20 mouse cellular contexts compared by ENCODE assay signal in genomic region chr17:64782307-64782706, GRCm38 (mm10). TPM values are rescaled to one million over a fixed set of nuclear protein-coding genes. Genes with fewer than 3 reads are reported as not detected.
DNase-seq lines count a peak whose midpoint lies in the region; ATAC-seq and TF ChIP-seq lines count a peak whose summit lies in the region.
"Had no signal": no experiment of that assay in that cellular context is flagged by ENCODE, and none has a peak within 500 bp of the region (broad histone marks: within the 10 kb centered on the region; RNA-seq: fewer than 3 reads in every experiment).

No protein-coding gene starts in this region.

- H3K4me1 ChIP-seq in intestine, embryonic 15.5 days (replicated peaks), result no peaks in the 10 kb centered on the region
- no peaks in the 10 kb centered on the region for H3K4me1 ChIP-seq in intestine, postnatal 0 days (replicated peaks; ENCODE audit: control insufficient read depth, insufficient read depth, low read length)
- H3K4me1 ChIP-seq in embryonic facial prominence, embryonic 10.5 days, result peaks cover 21% of the 10 kb centered on the region
- H3K4me1 ChIP-seq: forebrain, embryonic 12.5 days; heart, embryonic 10.5 days; hindbrain, embryonic 12.5 days had no signal

- no peaks in the 10 kb centered on the region for H3K27me3 ChIP-seq in intestine, embryonic 15.5 days (replicated peaks)
- no peaks in the 10 kb centered on the region for H3K27me3 ChIP-seq in intestine, postnatal 0 days (replicated peaks; ENCODE audit: control insufficient read depth, insufficient read depth, low read length)
- H3K27me3 ChIP-seq in embryonic facial prominence, embryonic 10.5 days (replicated peaks; ENCODE audit: low read depth, poor library complexity, severe bottlenecking), result no peaks in the 10 kb centered on the region
- H3K27me3 ChIP-seq: forebrain, embryonic 12.5 days; hindbrain, embryonic 12.5 days had no signal

- H3K27ac ChIP-seq in intestine, embryonic 15.5 days, result no peak overlapping the region
- no peak overlapping the region for H3K27ac ChIP-seq in intestine, postnatal 0 days (ENCODE audit: low read depth, low read length)
- no peak overlapping the region for H3K27ac ChIP-seq in embryonic facial prominence, embryonic 10.5 days (replicated peaks)
- H3K27ac ChIP-seq: forebrain, embryonic 12.5 days; heart, embryonic 10.5 days; hindbrain, embryonic 12.5 days had no signal

- H3K4me2 ChIP-seq in intestine, embryonic 15.5 days (replicated peaks), result no peak overlapping the region
- H3K4me2 ChIP-seq in intestine, postnatal 0 days (replicated peaks; ENCODE audit: low read depth), result no peak overlapping the region
- H3K4me2 ChIP-seq: forebrain, embryonic 12.5 days; hindbrain, embryonic 12.5 days had no signal

- H3K9ac ChIP-seq in intestine, embryonic 15.5 days, result no peak overlapping the region
- no peak overlapping the region for H3K9ac ChIP-seq in intestine, postnatal 0 days (ENCODE audit: low read depth, low read length)
- H3K9ac ChIP-seq: forebrain, embryonic 12.5 days; hindbrain, embryonic 12.5 days had no signal

- peak; percentile 59 to 78 for DNase-seq in lung, adult 18-20 months
- no peak for DNase-seq in lung, postnatal 14 days
- DNase-seq in lung, postnatal 10 days, result peak; percentile 60
- DNase-seq in embryonic facial prominence, embryonic 10.5 days (ENCODE audit: low spot score), result no peak
- DNase-seq in embryo, embryonic 9.5 days (ENCODE audit: extremely low spot score), result no peak
- DNase-seq: cerebellum, postnatal 10 days; gastrocnemius, postnatal 25 days; heart, postnatal 10 days; layer of hippocampus, adult 9-11 months; thymus, postnatal 14 days had no signal

- 84% methylated on average over 3 of the region's 3 CpGs for WGBS in intestine, embryonic 15.5 days
- WGBS in intestine, postnatal 0 days, result 73% methylated on average over 3 of the region's 3 CpGs
- WGBS in embryonic facial prominence, embryonic 10.5 days, result 80% methylated on average over 3 of the region's 3 CpGs

- no peak overlapping the region for H3K4me3 ChIP-seq in intestine, embryonic 15.5 days (replicated peaks)
- no peak overlapping the region for H3K4me3 ChIP-seq in intestine, postnatal 0 days (ENCODE audit: low read depth, low read length)
- no peak overlapping the region for H3K4me3 ChIP-seq in embryonic facial prominence, embryonic 10.5 days
- H3K4me3 ChIP-seq: forebrain, embryonic 12.5 days; heart, embryonic 10.5 days; hindbrain, embryonic 12.5 days had no signal

- H3K36me3 ChIP-seq in intestine, embryonic 15.5 days, result no peaks in the 10 kb centered on the region
- H3K36me3 ChIP-seq in intestine, postnatal 0 days (ENCODE audit: control insufficient read depth, insufficient read depth), result no peaks in the 10 kb centered on the region
- no peaks in the 10 kb centered on the region for H3K36me3 ChIP-seq in embryonic facial prominence, embryonic 10.5 days (replicated peaks)
- H3K36me3 ChIP-seq: forebrain, embryonic 12.5 days; heart, embryonic 10.5 days; hindbrain, embryonic 12.5 days had no signal

- H3K9me3 ChIP-seq in intestine, embryonic 15.5 days, result no peaks in the 10 kb centered on the region
- H3K9me3 ChIP-seq in intestine, postnatal 0 days (ENCODE audit: control insufficient read depth), result no peaks in the 10 kb centered on the region
- H3K9me3 ChIP-seq in embryonic facial prominence, embryonic 10.5 days, result no peaks in the 10 kb centered on the region
- H3K9me3 ChIP-seq: forebrain, embryonic 12.5 days; heart, embryonic 10.5 days; hindbrain, embryonic 12.5 days had no signal

- TF ChIP-seq CTCF in intestine, postnatal 0 days (IDR thresholded peaks at IDR 0.05; ENCODE audit: low read depth), result no peak

- ATAC-seq in intestine, embryonic 15.5 days, result peak; percentile 49; the same call in 1 of the 2 replicates
- ATAC-seq in intestine, postnatal 0 days, result no peak
- no peak for ATAC-seq in CD4-positive, CD25-positive, alpha-beta regulatory T cell, adult 4 months
- ATAC-seq: inflammation-experienced regulatory T-cells, adult 6 months had no signal

RNA-seq across cellular contexts. Expression of gene 4930583I09Rik, which starts 53.6 kb away (rescaled TPM):
- not detected in 2 replicates for polyA plus RNA-seq in intestine, embryonic 15.5 days (2015; fragmentation: Nextera tagmentation; extraction: Ambion mirVana)
- not detected in 2 replicates for polyA plus RNA-seq in intestine, postnatal 0 days (2015; fragmentation: Nextera tagmentation; extraction: Ambion mirVana)
- not detected in 2 replicates for polyA plus RNA-seq in embryonic facial prominence, embryonic 10.5 days (2016; fragmentation: Nextera tagmentation; extraction: Ambion mirVana)
- polyA plus RNA-seq in CD4-positive, CD25-positive, alpha-beta regulatory T cell, adult 4 months (2017; shearing (Covaris generic)), result under 1 TPM in 1 of 2 experiments, not detected in 1; 0.89 TPM
- polyA plus RNA-seq: forebrain, embryonic 12.5 days; heart, embryonic 10.5 days; hindbrain, embryonic 12.5 days; limb, embryonic 14.5 days; neural tube, embryonic 11.5 days; spleen, adult 2 months had no signal

Comparison
In these comparisons a context has a peak if more than half of its experiments do, and no peak if none do; other contexts are left out.
1. DNase-seq: peak in lung, adult 18-20 months (2 of 2) and lung, postnatal 10 days (single experiment); none in lung, postnatal 14 days (single experiment), embryonic facial prominence, embryonic 10.5 days (single experiment) and embryo, embryonic 9.5 days (single experiment).